Mouse (Mus musculus) liver, embryonic 18 days (tissue): ENCODE measurements around the gene Magi2. TPM values are rescaled to one million over a fixed set of nuclear protein-coding genes. Genes with fewer than 3 reads are reported as not detected.

Experiments used
- polyA plus RNA-seq: library from polyadenylated mRNA; depleted of rRNA; stranded (reverse); fragments of >200 nt; gene quantifications from 2 replicates; pipeline ENCODE4 v1.2.3, GENCODE M21; 2012; rRNA removed

Gene Magi2
- 0.17 and 0.26 TPM in 2 replicates for polyA plus RNA-seq

GRCm38 (mm10) chr5:19226866-19227243 lies at the start of gene Magi2:
TSS of gene Magi2 (plus strand) at chr5:19227036.

